Mouse (Mus musculus) liver, embryonic 16.5 days (tissue): Measurements from ENCODE around the gene Igf2r. TPM values are rescaled to one million over a fixed set of nuclear protein-coding genes. Genes with fewer than 3 reads are reported as not detected.

Source experiments
- ATAC-seq: fragments of 200-750 bp; cut with Nextera tagmentation; 2 replicates; pipeline ENCODE4 v1.8.0; 2017; ENCODE audit warnings: low read depth, mild to moderate bottlenecking, moderate number of reproducible peaks, moderate library complexity
- H3K27ac ChIP-seq: fragments of 300-500 bp; sonication (generic); 2 replicates; pipeline ENCODE4 v1.5.1; 2014; ENCODE audit warnings: mild to moderate bottlenecking, low read length
- H3K27me3 ChIP-seq: fragments of 300-500 bp; sonication (generic); 2 replicates; pipeline ENCODE4 v1.6.1; 2014; ENCODE audit warnings: low read depth, low read length, mixed read lengths; ENCODE audit not compliant: control insufficient read depth, insufficient read depth
- H3K36me3 ChIP-seq: fragments of 300-500 bp; sonication (generic); 2 replicates; pipeline ENCODE4 v1.6.1; 2014; ENCODE audit warnings: mild to moderate bottlenecking; ENCODE audit not compliant: control insufficient read depth, insufficient read depth
- H3K4me1 ChIP-seq: fragments of 300-500 bp; sonication (generic); 2 replicates; pipeline ENCODE4 v1.6.1; 2014; ENCODE audit warnings: low read depth, low read length, mixed read lengths; ENCODE audit not compliant: control insufficient read depth
- H3K4me2 ChIP-seq: fragments of 300-500 bp; sonication (generic); 2 replicates; pipeline ENCODE4 v1.6.1; 2014; ENCODE audit warnings: low read depth, low read length, mixed read lengths
- H3K4me3 ChIP-seq: fragments of 300-500 bp; sonication (generic); 2 replicates; pipeline ENCODE4 v1.5.1; 2014; ENCODE audit warnings: low read depth, mild to moderate bottlenecking, low read length
- H3K9ac ChIP-seq: fragments of 300-500 bp; sonication (generic); 2 replicates; pipeline ENCODE4 v1.6.1; 2014; ENCODE audit warnings: low read depth, low read length
- H3K9me3 ChIP-seq: fragments of 300-500 bp; sonication (generic); replicated peaks from 2 replicates; pipeline ENCODE4 v1.6.1; 2016; ENCODE audit warnings: low read length; ENCODE audit not compliant: control insufficient read depth
- WGBS: fragments of 180-500 bp; shearing (Covaris S2); extraction: QIAGEN DNeasy Blood & Tissue Kit; methylation state at CpG from one replicate; pipeline ENCODE4 v1.1.7; 2014; ENCODE audit not compliant: insufficient replicate concordance; 5-methylcytosine and 5-hydroxymethylcytosine counted together
- polyA plus RNA-seq: library from polyadenylated mRNA; unstranded; fragments of >200 nt; fragmentation: Nextera tagmentation; extraction: Ambion mirVana; gene quantifications from 2 replicates; pipeline ENCODE4 v1.2.1, GENCODE M21; 2015

Igf2r gene
- polyA plus RNA-seq = 15.3 and 17.7 TPM in 2 replicates

GRCm38 (mm10) chr17:12769380-12769921, at the start of gene Igf2r:
Igf2r (minus strand) TSS chr17:12769664.
- peak within 1 kb of the TSS; percentile 76 for H3K27ac ChIP-seq

GRCm38 (mm10) chr17:12815885-12816284, 46.4 kb upstream of the Igf2r start:
- Histone ChIP-seq H3K4me2 (no peak overlapping the region), H3K4me1 (no peaks in the 10 kb centered on the region), H3K36me3 (no peaks in the 10 kb centered on the region), H3K4me3 (no peak overlapping the region), H3K27me3 (no peaks in the 10 kb centered on the region), H3K9me3 (no peaks in the 10 kb centered on the region; the same call in none of the 2 replicates), H3K27ac (no peak overlapping the region), H3K9ac (no peak overlapping the region)
- ATAC-seq = peak; percentile 80
- 30% methylated on average over 4 of the region's 4 CpGs for WGBS

More at GRCm38 (mm10) chr17:12769380-12769921, at the start of gene Igf2r:
- Histone ChIP-seq H3K9me3 (no peaks in the 10 kb centered on the region), H3K27me3 (no peaks in the 10 kb centered on the region), H3K36me3 (peaks cover 10% of the 10 kb centered on the region), H3K4me2 (peak within 1 kb of the TSS; percentile 75), H3K4me3 (peak within 1 kb of the TSS; percentile 73), H3K4me1 (peaks cover 5% of the 10 kb centered on the region), H3K9ac (peak within 1 kb of the TSS; percentile 76)
- WGBS = 36% methylated on average over 65 of the region's 67 CpGs
- ATAC-seq = peak; percentile 89

DNA sequence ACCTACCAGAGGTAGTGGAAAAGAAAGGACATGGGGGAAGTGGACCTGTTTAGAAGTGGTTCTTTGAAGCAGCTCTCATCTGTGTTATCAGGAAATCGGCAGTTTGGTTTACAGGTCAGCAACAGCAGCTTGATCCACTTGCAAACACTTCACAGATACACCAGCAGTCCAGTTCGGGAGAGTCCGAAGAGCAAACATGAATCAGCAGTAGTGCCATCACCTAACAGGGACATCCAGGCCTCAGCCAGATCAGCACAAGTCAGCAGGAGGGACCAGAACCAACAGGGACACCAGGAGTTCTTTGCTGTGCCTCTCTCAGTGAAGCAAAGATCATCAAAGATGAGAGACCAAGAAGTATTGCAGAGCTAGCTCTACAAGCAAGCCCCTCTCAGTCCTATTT, 45.0 kb upstream of the Igf2r start:
- H3K4me1 ChIP-seq = peaks cover 3% of the 10 kb centered on the region; the same call in 1 of the 2 replicates
- H3K27ac ChIP-seq = no peak overlapping the region
- no peaks in the 10 kb centered on the region for H3K36me3 ChIP-seq
- no peaks in the 10 kb centered on the region for H3K27me3 ChIP-seq
- no peak overlapping the region for H3K4me2 ChIP-seq
- ATAC-seq = no peak
- WGBS = 50% methylated on average over 3 of the region's 3 CpGs
- no peak overlapping the region for H3K9ac ChIP-seq
- H3K4me3 ChIP-seq = no peak overlapping the region
- no peaks in the 10 kb centered on the region; the same call in 1 of the 2 replicates for H3K9me3 ChIP-seq

DNA sequence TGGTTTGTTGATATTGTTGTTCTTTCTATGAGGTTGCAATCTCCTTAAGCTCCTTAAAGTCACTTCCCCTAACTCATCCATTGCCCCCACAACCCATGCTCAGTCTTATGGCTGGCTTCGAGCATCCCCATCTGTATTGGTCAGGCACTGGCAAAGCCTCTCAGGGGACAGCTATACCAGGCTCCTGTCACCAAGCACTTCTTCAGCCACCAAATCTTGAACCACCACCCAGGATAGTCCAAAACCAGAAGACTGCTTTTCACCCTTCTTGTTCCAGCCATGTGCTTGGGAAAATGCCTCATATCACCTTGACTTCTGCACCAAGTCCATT, 41.5 kb upstream of the Igf2r start:
- Histone ChIP-seq H3K9me3 (no peaks in the 10 kb centered on the region), H3K4me3 (no peak overlapping the region), H3K9ac (no peak overlapping the region), H3K4me1 (peaks cover 3% of the 10 kb centered on the region; the same call in 1 of the 2 replicates), H3K36me3 (no peaks in the 10 kb centered on the region), H3K27ac (no peak overlapping the region), H3K27me3 (no peaks in the 10 kb centered on the region), H3K4me2 (no peak overlapping the region)
- ATAC-seq = no peak
- WGBS = 67% methylated on average over 1 of the region's 1 CpGs

GRCm38 (mm10) chr17:12810103-12810972, 40.9 kb upstream of the Igf2r start:
- no peaks in the 10 kb centered on the region for H3K36me3 ChIP-seq
- H3K4me3 ChIP-seq = no peak overlapping the region
- H3K9ac ChIP-seq = no peak overlapping the region
- H3K9me3 ChIP-seq = no peaks in the 10 kb centered on the region
- peak; percentile 58 for ATAC-seq
- no peak overlapping the region for H3K27ac ChIP-seq
- 20% methylated on average over 14 of the region's 14 CpGs for WGBS
- H3K4me2 ChIP-seq = no peak overlapping the region
- peaks cover 3% of the 10 kb centered on the region; the same call in 1 of the 2 replicates for H3K4me1 ChIP-seq
- no peaks in the 10 kb centered on the region for H3K27me3 ChIP-seq

DNA sequence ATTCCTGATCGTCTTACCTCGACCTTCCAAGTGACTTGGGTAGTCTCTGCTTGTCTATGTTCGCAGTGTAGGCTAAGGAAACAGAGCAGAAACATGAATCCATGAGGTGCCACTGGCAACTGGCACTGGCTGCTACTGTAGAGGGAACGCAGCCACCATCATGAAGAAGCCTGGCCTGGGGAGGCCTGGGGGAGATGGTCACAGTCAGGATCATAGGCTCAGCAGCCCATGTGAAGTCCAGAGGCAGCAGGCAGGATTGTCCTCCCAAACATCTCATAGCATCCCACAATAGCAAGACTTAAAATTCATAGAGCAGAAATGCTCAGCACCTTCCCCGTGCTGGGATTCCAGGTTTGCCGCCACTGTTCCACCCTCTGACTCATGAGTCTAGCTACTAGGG, 39.4 kb upstream of the Igf2r start:
- Histone ChIP-seq H3K4me1 (peaks cover 3% of the 10 kb centered on the region; the same call in 1 of the 2 replicates), H3K9ac (no peak overlapping the region), H3K36me3 (no peaks in the 10 kb centered on the region), H3K9me3 (no peaks in the 10 kb centered on the region), H3K4me2 (no peak overlapping the region), H3K27ac (no peak overlapping the region), H3K4me3 (no peak overlapping the region), H3K27me3 (no peaks in the 10 kb centered on the region)
- WGBS = 79% methylated on average over 6 of the region's 6 CpGs
- no peak for ATAC-seq

DNA sequence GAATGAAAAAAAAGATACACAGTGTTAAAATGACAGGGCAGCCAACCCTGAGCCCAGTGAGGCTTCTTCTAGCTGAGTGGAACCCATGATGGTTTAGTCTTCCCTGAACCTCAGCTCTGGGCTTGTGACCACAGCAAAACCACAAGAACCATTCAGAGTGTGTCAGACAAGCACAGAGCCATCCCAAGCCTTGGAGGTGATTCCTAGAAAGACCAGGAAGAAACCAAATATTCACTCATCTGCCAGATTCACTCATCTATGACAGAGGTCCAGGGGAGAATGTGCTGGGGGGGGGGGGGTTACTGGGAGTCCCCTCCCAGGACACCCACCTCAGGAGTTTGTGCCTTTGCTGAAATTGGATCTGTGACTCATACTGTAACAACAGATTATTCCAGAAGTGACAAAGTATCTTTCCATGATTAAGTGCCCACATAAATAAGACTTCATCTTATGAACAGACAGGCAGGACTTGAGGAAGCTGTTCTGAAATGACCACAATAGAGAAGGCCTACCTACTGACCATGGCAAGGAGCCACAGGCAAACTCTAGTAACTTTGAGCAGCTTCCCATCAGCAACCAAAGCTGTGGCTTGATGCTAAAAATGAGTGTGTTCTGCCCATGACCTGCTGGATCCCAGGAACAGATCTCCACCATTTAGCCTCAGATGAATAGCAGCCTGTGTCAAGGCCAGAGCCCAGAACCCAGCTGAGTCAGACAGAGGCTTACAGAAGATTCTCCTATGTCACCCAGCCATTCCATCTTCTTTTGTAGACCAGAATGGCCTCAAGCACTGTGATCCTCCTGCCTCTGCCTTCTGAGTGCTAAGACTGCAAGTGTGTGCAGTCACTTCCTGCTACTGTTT, 35.4 kb upstream of the Igf2r start:
- no peaks in the 10 kb centered on the region for H3K9me3 ChIP-seq
- H3K9ac ChIP-seq = no peak overlapping the region
- no peaks in the 10 kb centered on the region; the same call in 1 of the 2 replicates for H3K4me1 ChIP-seq
- H3K4me2 ChIP-seq = no peak overlapping the region
- no peaks in the 10 kb centered on the region for H3K36me3 ChIP-seq
- no peak overlapping the region for H3K27ac ChIP-seq
- no peaks in the 10 kb centered on the region for H3K27me3 ChIP-seq
- H3K4me3 ChIP-seq = no peak overlapping the region
- no peak for ATAC-seq

GRCm38 (mm10) chr17:12801861-12802540, 32.5 kb upstream of the Igf2r start:
- no peaks in the 10 kb centered on the region for H3K36me3 ChIP-seq
- H3K4me2 ChIP-seq = no peak overlapping the region
- no peak overlapping the region for H3K4me3 ChIP-seq
- H3K27me3 ChIP-seq = no peaks in the 10 kb centered on the region
- no peak for ATAC-seq
- 62% methylated on average over 9 of the region's 9 CpGs for WGBS
- no peaks in the 10 kb centered on the region for H3K9me3 ChIP-seq
- no peak overlapping the region for H3K27ac ChIP-seq
- no peaks in the 10 kb centered on the region; the same call in 1 of the 2 replicates for H3K4me1 ChIP-seq
- no peak overlapping the region for H3K9ac ChIP-seq
